Mouse (Mus musculus) kidney, adult 2 months (tissue): ENCODE data around the gene Atp5d.

Experiments used
- CTCF ChIP-seq: fragments of 200-500 bp; conservative IDR thresholded peaks from 2 replicates; pipeline ENCODE4 v1.5.1; 2011; ENCODE audit warnings: low read depth, mild to moderate bottlenecking, control low read depth, low read length, moderate library complexity, mixed read lengths; ENCODE audit not compliant: insufficient read depth, insufficient read length
- POLR2A ChIP-seq: fragments of 200-500 bp; IDR thresholded peaks from one replicate; pipeline ENCODE4 v1.6.1; 2011; ENCODE audit warnings: low read depth, low read length, control low read depth

GRCm38 (mm10) chr10:80160455-80161371 lies 22.3 kb downstream of the Atp5d start:
- TF ChIP-seq CTCF (no peak), POLR2A (no peak)
